Mouse (Mus musculus): Measurements from ENCODE around the gene Parg. TPM values are rescaled to one million over a fixed set of nuclear protein-coding genes. Genes with fewer than 3 reads are reported as not detected.

The Parg gene
- polyA plus RNA-seq, 1 experiment: 10.5 TPM

DNA sequence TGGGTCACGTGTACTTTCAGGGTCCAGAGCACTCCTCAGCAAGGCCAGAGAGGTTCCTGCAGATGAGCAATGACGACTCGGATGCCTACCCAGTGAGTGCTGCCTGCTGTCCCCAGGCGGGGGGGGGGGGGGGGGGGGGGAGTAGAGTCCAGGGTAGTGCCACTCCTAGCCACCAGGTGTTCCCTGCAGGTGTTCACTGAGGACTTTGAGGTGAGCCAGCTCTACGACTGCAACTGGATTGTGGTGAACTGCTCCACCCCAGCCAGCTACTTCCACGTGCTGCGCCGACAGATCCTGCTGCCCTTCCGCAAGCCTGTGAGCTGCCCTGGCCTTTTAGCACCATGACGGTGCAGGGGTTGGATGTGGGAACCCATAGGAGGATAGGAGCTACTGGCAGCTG, 142.9 kb downstream of the Parg start:
- Histone ChIP-seq H3K79me2 (ENCODE audit: control insufficient read depth, insufficient read depth) (no peaks in the 10 kb centered on the region), H3K4me2 (ENCODE audit: low read depth) (no peak overlapping the region), H3K27me3 (ENCODE audit: control insufficient read depth, insufficient read depth, insufficient read length) (no peaks in the 10 kb centered on the region), H3ac (ENCODE audit: control insufficient read depth, insufficient read length) (no peak overlapping the region), H3K36me3 (ENCODE audit: control insufficient read depth, insufficient read depth) (no peaks in the 10 kb centered on the region), H3K4me3 (no peak overlapping the region)
- no peak for TF ChIP-seq MAX (IDR thresholded peaks at IDR 0.05; ENCODE audit: low read depth)
- TF ChIP-seq REST (IDR thresholded peaks at IDR 0.05; ENCODE audit: insufficient read depth, insufficient read length): no peak
- no peak for TF ChIP-seq E2F4 (IDR thresholded peaks at IDR 0.05; ENCODE audit: insufficient read depth)
- no peak for TF ChIP-seq POLR2A (IDR thresholded peaks at IDR 0.05; ENCODE audit: insufficient read length, low read depth)
- TF ChIP-seq POLR2AphosphoS2 (IDR thresholded peaks at IDR 0.05; ENCODE audit: insufficient read length, low read depth): no peak
- no peak for TF ChIP-seq SRF (IDR thresholded peaks at IDR 0.05; ENCODE audit: control insufficient read depth, insufficient read length, low read depth)
- no peak for TF ChIP-seq CEBPB (IDR thresholded peaks at IDR 0.05; ENCODE audit: insufficient read depth, poor library complexity, severe bottlenecking)
- no peak for TF ChIP-seq TCF3 (IDR thresholded peaks at IDR 0.05; ENCODE audit: insufficient read length, low read depth)
- no peak for TF ChIP-seq MYOG (IDR thresholded peaks at IDR 0.05; ENCODE audit: control insufficient read depth in 1 of 3, insufficient read depth in 1 of 3, insufficient read length in 2 of 3, low read depth in 2 of 3)
- TF ChIP-seq MYOD1 (IDR thresholded peaks at IDR 0.05; ENCODE audit: control insufficient read depth in 1 of 3, insufficient read length in 2 of 3, low read depth in 2 of 3): no peak
- TF ChIP-seq USF1 (IDR thresholded peaks at IDR 0.05; ENCODE audit: low read depth): no peak
- TF ChIP-seq TCF12 (IDR thresholded peaks at IDR 0.05; ENCODE audit: insufficient read depth, poor library complexity, severe bottlenecking): no peak

Other genes with a start within 250 kb of the Parg start
- gene Galnt15, start 173.0 kb upstream of the Parg start, polyA plus RNA-seq (2012; fragmentation: generic; extraction: Trizol): not detected
- gene Oxnad1, start 116.6 kb upstream of the Parg start, polyA plus RNA-seq (2012; fragmentation: generic; extraction: Trizol): 24.8 TPM
- 72.2 TPM for gene Dph3, start 116.2 kb upstream of the Parg start, polyA plus RNA-seq (2012; fragmentation: generic; extraction: Trizol)
- gene Msmb, start 59.9 kb upstream of the Parg start, polyA plus RNA-seq (2012; fragmentation: generic; extraction: Trizol): not detected
- 20.2 TPM for gene Ncoa4, start 42.1 kb upstream of the Parg start, polyA plus RNA-seq (2012; fragmentation: generic; extraction: Trizol)
- gene Timm23, start 51 bp upstream of the Parg start, polyA plus RNA-seq (2012; fragmentation: generic; extraction: Trizol): 242 TPM
- gene Ogdhl, start 120.1 kb downstream of the Parg start, polyA plus RNA-seq (2012; fragmentation: generic; extraction: Trizol): 3.7 TPM
- not detected for gene 1700024G13Rik, start 186.4 kb downstream of the Parg start, polyA plus RNA-seq (2012; fragmentation: generic; extraction: Trizol)

All from myocyte (in vitro differentiated cells).